8 mouse cellular contexts compared by ENCODE assay signal in genomic region chr11:69766872-69767624, GRCm38 (mm10). TPM values are rescaled to one million over a fixed set of nuclear protein-coding genes. Genes with fewer than 3 reads are reported as not detected.
DNase-seq lines count a peak whose midpoint lies in the region; ATAC-seq lines count a peak whose summit lies in the region.

No protein-coding gene starts in this region.

- no peaks in the 10 kb centered on the region for H3K36me3 ChIP-seq in megakaryocyte, embryonic 14.5 days (replicated peaks; ENCODE audit: low read length)
- H3K36me3 ChIP-seq in heart, embryonic 15.5 days, result no peaks in the 10 kb centered on the region
- H3K36me3 ChIP-seq in limb, embryonic 15.5 days, result 0 out of 2 replicates have a peak, but pooled peaks cover 6% of the 10 kb centered on the region
- no peaks in the 10 kb centered on the region for H3K36me3 ChIP-seq in neural tube, embryonic 15.5 days

- peak overlapping the region; percentile 74 for H3K4me2 ChIP-seq in heart, embryonic 15.5 days
- peak overlapping the region; percentile 71 for H3K4me2 ChIP-seq in limb, embryonic 15.5 days
- peak overlapping the region; percentile 74 for H3K4me2 ChIP-seq in neural tube, embryonic 15.5 days

- no peak for ATAC-seq in megakaryocyte, adult 5-6 weeks (ENCODE audit: poor library complexity, severe bottlenecking)
- ATAC-seq in heart, embryonic 15.5 days (replicated peaks; ENCODE audit: insufficient number of reproducible peaks, insufficient read depth, low FRiP score, low read depth), result no peak
- no peak for ATAC-seq in limb, embryonic 15.5 days (ENCODE audit: insufficient number of reproducible peaks, low FRiP score, low TSS enrichment, low read depth)
- ATAC-seq in neural tube, embryonic 15.5 days (ENCODE audit: low FRiP score), result 0 out of 2 replicates have a peak, but pooled peaks have one; percentile 13

- DNase-seq in frontal cortex, postnatal 25 days (ENCODE audit: low spot score in 2 of 2), result no peak
- DNase-seq in c-Kit-positive CD71-positive TER-119-positive erythroid progenitor cells, embryonic 14.5 days (ENCODE audit: low spot score), result no peak
- no peak for DNase-seq in adrenal gland, postnatal 36 days

- no peaks in the 10 kb centered on the region for H3K9me3 ChIP-seq in megakaryocyte, embryonic 14.5 days
- H3K9me3 ChIP-seq in heart, embryonic 15.5 days (replicated peaks), result no peaks in the 10 kb centered on the region
- H3K9me3 ChIP-seq in limb, embryonic 15.5 days, result no peaks in the 10 kb centered on the region
- no peaks in the 10 kb centered on the region for H3K9me3 ChIP-seq in neural tube, embryonic 15.5 days (replicated peaks)

- peak overlapping the region; percentile 94 for H3K4me3 ChIP-seq in megakaryocyte, embryonic 14.5 days (replicated peaks)
- peak overlapping the region; percentile 96 for H3K4me3 ChIP-seq in heart, embryonic 15.5 days
- H3K4me3 ChIP-seq in limb, embryonic 15.5 days, result peak overlapping the region; percentile 90
- H3K4me3 ChIP-seq in neural tube, embryonic 15.5 days (replicated peaks), result peak overlapping the region; percentile 71

- H3K4me1 ChIP-seq in megakaryocyte, embryonic 14.5 days, result peaks cover 24% of the 10 kb centered on the region
- peaks cover 29% of the 10 kb centered on the region for H3K4me1 ChIP-seq in heart, embryonic 15.5 days (replicated peaks)
- H3K4me1 ChIP-seq in limb, embryonic 15.5 days, result peaks cover 33% of the 10 kb centered on the region
- H3K4me1 ChIP-seq in neural tube, embryonic 15.5 days, result peaks cover 33% of the 10 kb centered on the region

- H3K27ac ChIP-seq in heart, embryonic 15.5 days, result peak overlapping the region; percentile 95
- peak overlapping the region; percentile 94 for H3K27ac ChIP-seq in limb, embryonic 15.5 days
- peak overlapping the region; percentile 89 for H3K27ac ChIP-seq in neural tube, embryonic 15.5 days (replicated peaks)

- H3K27me3 ChIP-seq in megakaryocyte, embryonic 14.5 days (replicated peaks), result peaks cover 40% of the 10 kb centered on the region
- no peaks in the 10 kb centered on the region for H3K27me3 ChIP-seq in heart, embryonic 15.5 days
- no peaks in the 10 kb centered on the region for H3K27me3 ChIP-seq in limb, embryonic 15.5 days
- no peaks in the 10 kb centered on the region for H3K27me3 ChIP-seq in neural tube, embryonic 15.5 days (replicated peaks)

- 46% methylated on average over 13 of the region's 13 CpGs for WGBS in heart, embryonic 15.5 days
- WGBS in limb, embryonic 15.5 days, result 45% methylated on average over 13 of the region's 13 CpGs
- WGBS in neural tube, embryonic 15.5 days, result 64% methylated on average over 13 of the region's 13 CpGs

- peak overlapping the region; percentile 98 for H3K9ac ChIP-seq in heart, embryonic 15.5 days
- H3K9ac ChIP-seq in limb, embryonic 15.5 days, result peak overlapping the region; percentile 92; the same call in 1 of the 2 replicates
- H3K9ac ChIP-seq in neural tube, embryonic 15.5 days (replicated peaks), result peak overlapping the region; percentile 92

RNA-seq across cellular contexts. Expression of gene Zbtb4, which starts 1.3 kb away (rescaled TPM):
- polyA plus RNA-seq in megakaryocyte, embryonic 14.5 days (2012; ENCODE audit: insufficient read depth, low replicate concordance), result 1.9 and 3.9 TPM in 2 replicates
- total RNA-seq in megakaryocyte, adult 5-6 weeks (2015), result 1.6 and 2.6 TPM in 2 replicates
- 1.4 and 2.4 TPM in 2 replicates for total RNA-seq in megakaryocyte, adult 5-6 weeks (2017)
- 3.1 and 3.8 TPM in 2 replicates for polyA plus RNA-seq in heart, embryonic 15.5 days (2015; fragmentation: Nextera tagmentation; extraction: Ambion mirVana)
- 5.1 and 5.4 TPM in 2 replicates for polyA plus RNA-seq in limb, embryonic 15.5 days (2015; fragmentation: Nextera tagmentation; extraction: Ambion mirVana)
- polyA plus RNA-seq in neural tube, embryonic 15.5 days (2015; fragmentation: Nextera tagmentation; extraction: Ambion mirVana), result 4.7 and 5.3 TPM in 2 replicates
- 10 to 100 TPM; 57.7 to 63.8 TPM for total RNA-seq in adrenal gland, postnatal 36 days (2021)

RNA-seq across cellular contexts. Expression of gene Slc35g3, which starts 5.3 kb away (rescaled TPM):
- not detected in 2 replicates for polyA plus RNA-seq in megakaryocyte, embryonic 14.5 days (2012; ENCODE audit: insufficient read depth, low replicate concordance)
- not detected in 2 replicates for total RNA-seq in megakaryocyte, adult 5-6 weeks (2015)
- not detected in 2 replicates for total RNA-seq in megakaryocyte, adult 5-6 weeks (2017)
- polyA plus RNA-seq in heart, embryonic 15.5 days (2015; fragmentation: Nextera tagmentation; extraction: Ambion mirVana), result 0.16 and 0.48 TPM in 2 replicates
- 0.09 and 0.15 TPM in 2 replicates for polyA plus RNA-seq in limb, embryonic 15.5 days (2015; fragmentation: Nextera tagmentation; extraction: Ambion mirVana)
- 0.19 TPM in 1 of 2 replicates, not detected in the other for polyA plus RNA-seq in neural tube, embryonic 15.5 days (2015; fragmentation: Nextera tagmentation; extraction: Ambion mirVana)
- not detected for total RNA-seq in adrenal gland, postnatal 36 days (2021)

RNA-seq across cellular contexts. Expression of gene Polr2a, which starts 8.6 kb away (rescaled TPM):
- 36.5 and 129 TPM in 2 replicates for polyA plus RNA-seq in megakaryocyte, embryonic 14.5 days (2012; ENCODE audit: insufficient read depth, low replicate concordance)
- 116 and 118 TPM in 2 replicates for total RNA-seq in megakaryocyte, adult 5-6 weeks (2015)
- 38.6 and 42.9 TPM in 2 replicates for total RNA-seq in megakaryocyte, adult 5-6 weeks (2017)
- 10.9 and 18.3 TPM in 2 replicates for polyA plus RNA-seq in heart, embryonic 15.5 days (2015; fragmentation: Nextera tagmentation; extraction: Ambion mirVana)
- 20.0 and 20.9 TPM in 2 replicates for polyA plus RNA-seq in limb, embryonic 15.5 days (2015; fragmentation: Nextera tagmentation; extraction: Ambion mirVana)
- polyA plus RNA-seq in neural tube, embryonic 15.5 days (2015; fragmentation: Nextera tagmentation; extraction: Ambion mirVana), result 13.2 and 18.7 TPM in 2 replicates
- total RNA-seq in adrenal gland, postnatal 36 days (2021), result 10 to 100 TPM; 86.4 to 90.3 TPM

RNA-seq across cellular contexts. Expression of gene Chrnb1, which starts 28.7 kb away (rescaled TPM):
- not detected in 2 replicates for polyA plus RNA-seq in megakaryocyte, embryonic 14.5 days (2012; ENCODE audit: insufficient read depth, low replicate concordance)
- total RNA-seq in megakaryocyte, adult 5-6 weeks (2015), result 0.32 and 0.36 TPM in 2 replicates
- 0.16 TPM in 1 of 2 replicates, not detected in the other for total RNA-seq in megakaryocyte, adult 5-6 weeks (2017)
- 5.4 and 7.5 TPM in 2 replicates for polyA plus RNA-seq in heart, embryonic 15.5 days (2015; fragmentation: Nextera tagmentation; extraction: Ambion mirVana)
- polyA plus RNA-seq in limb, embryonic 15.5 days (2015; fragmentation: Nextera tagmentation; extraction: Ambion mirVana), result 18.6 and 30.0 TPM in 2 replicates
- polyA plus RNA-seq in neural tube, embryonic 15.5 days (2015; fragmentation: Nextera tagmentation; extraction: Ambion mirVana), result 2.1 and 3.0 TPM in 2 replicates
- total RNA-seq in adrenal gland, postnatal 36 days (2021), result 1 to 10 TPM; 1.1 to 1.8 TPM

RNA-seq across cellular contexts. Expression of gene Fgf11, which starts 34.6 kb away (rescaled TPM):
- 0.64 TPM in 1 of 2 replicates, not detected in the other for polyA plus RNA-seq in megakaryocyte, embryonic 14.5 days (2012; ENCODE audit: insufficient read depth, low replicate concordance)
- 0.14 TPM in 1 of 2 replicates, not detected in the other for total RNA-seq in megakaryocyte, adult 5-6 weeks (2015)
- total RNA-seq in megakaryocyte, adult 5-6 weeks (2017), result not detected in 2 replicates
- polyA plus RNA-seq in heart, embryonic 15.5 days (2015; fragmentation: Nextera tagmentation; extraction: Ambion mirVana), result 1.8 and 2.9 TPM in 2 replicates
- polyA plus RNA-seq in limb, embryonic 15.5 days (2015; fragmentation: Nextera tagmentation; extraction: Ambion mirVana), result 3.4 and 3.9 TPM in 2 replicates
- polyA plus RNA-seq in neural tube, embryonic 15.5 days (2015; fragmentation: Nextera tagmentation; extraction: Ambion mirVana), result 8.5 and 8.7 TPM in 2 replicates
- 1 to 10 TPM; 3.9 to 8.6 TPM for total RNA-seq in adrenal gland, postnatal 36 days (2021)
